Mouse (Mus musculus) monocyte, adult 2 months (primary cell): Measurements from ENCODE around the gene Sla2.
"Not testable (repeated sequence)": the region's sequence is repeated elsewhere in the genome, so short reads cannot be mapped to it uniquely, and the experiment has no call there.

Experiments used
- DNase-seq, 2 experiments: peaks; one replicate each; pipeline ENCODE4 v3.0.0; 2022; ENCODE audit warnings: low spot score in 2 of 2, low read depth in 1 of 2

The Sla2 gene

DNA sequence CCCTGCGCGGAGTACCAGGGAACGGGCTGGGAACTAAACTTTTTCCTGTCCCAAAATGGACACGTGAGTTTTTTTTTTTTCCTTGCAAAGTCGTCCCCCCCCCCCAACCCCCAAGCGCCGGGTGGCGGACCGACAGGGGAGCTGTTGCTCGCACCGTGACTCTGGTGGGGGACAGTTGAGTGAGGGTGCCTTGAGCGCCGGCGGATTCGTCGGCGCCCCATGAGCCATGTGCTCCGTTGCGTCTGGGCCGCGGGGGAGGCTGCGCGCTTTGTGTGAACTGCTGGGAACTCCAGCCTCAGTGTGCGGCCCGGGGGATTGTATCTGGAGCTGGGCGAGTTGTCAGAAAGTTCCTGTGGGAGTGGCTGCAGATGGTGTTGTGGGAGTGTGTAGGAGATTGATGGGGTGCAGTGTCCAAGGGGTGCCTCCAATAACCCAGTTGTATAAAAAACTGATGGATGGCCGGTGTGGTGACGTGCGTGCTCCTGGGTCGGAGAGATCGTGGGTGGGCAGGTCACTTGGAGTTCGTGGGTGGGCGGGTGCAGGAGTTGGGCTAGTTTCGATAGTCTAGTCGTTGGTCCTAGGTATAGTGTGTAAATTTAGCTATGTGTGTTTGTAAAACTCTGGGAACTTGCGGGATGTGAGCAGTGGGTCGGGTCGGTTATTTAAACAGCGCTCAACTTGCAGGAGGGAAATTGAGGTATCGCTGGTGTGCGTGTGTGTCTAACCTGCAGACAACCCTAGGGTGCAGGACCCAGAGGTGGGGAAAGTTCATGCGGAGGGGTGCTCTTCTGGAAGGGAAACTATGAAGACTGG lies 45.8 kb downstream of the Sla2 start:
- DNase-seq, result no peak

GRCm38 (mm10) chr2:156840301-156841027 lies 46.5 kb downstream of the Sla2 start:
- peak in 1 of 2 experiments; percentile 37 for DNase-seq

- peak in 1 of 2 experiments; percentile 50 for DNase-seq
Measured at GRCm38 (mm10) chr2:156839319-156840191, 47.4 kb downstream of the Sla2 start, which contains the start of gene Tgif2. Gene Tgif2 (plus strand): TSS chr2:156840007.

GRCm38 (mm10) chr2:156838839-156839238 lies 48.2 kb downstream of the Sla2 start:
- no peak for DNase-seq

GRCm38 (mm10) chr2:156834336-156834735 lies 52.7 kb downstream of the Sla2 start:
- no peak for DNase-seq

GRCm38 (mm10) chr2:156825128-156825527 lies 61.9 kb downstream of the Sla2 start:
- DNase-seq, result not testable (repeated sequence)
